Mouse (Mus musculus) c-Kit-positive CD71-negative TER-119-negative erythroid progenitor cells, embryonic 14.5 days (primary cell): ENCODE data around the gene Abl1.

Experiments used
- DNase-seq: peaks from one replicate; pipeline ENCODE4 v3.0.0-alpha.2; 2013; ENCODE audit warnings: low read depth

Abl1 gene

GRCm38 (mm10) chr2:31689045-31689444 is 869 bp downstream of the Abl1 start:
- peak; percentile 29 for DNase-seq

DNA sequence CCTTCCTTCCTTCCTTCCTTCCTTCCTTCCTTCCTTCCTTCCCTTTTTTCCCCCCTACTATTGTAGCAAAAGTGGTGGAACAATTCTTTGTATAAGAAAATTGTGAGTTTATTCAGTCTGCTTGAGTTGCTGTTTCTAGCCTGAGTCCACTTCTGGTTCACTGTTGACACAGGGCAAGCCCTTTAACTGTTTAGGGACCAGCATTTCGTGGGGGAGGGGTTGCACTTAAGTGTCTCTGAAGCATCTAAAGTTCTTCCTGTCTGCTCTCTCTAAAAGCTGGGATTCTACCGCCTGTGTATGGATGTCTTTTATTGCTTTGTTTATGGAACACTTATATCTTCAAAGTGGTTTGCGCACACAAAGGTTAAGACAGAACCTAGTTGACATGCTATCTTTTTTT is 1.9 kb downstream of the Abl1 start:
- no peak for DNase-seq

DNA sequence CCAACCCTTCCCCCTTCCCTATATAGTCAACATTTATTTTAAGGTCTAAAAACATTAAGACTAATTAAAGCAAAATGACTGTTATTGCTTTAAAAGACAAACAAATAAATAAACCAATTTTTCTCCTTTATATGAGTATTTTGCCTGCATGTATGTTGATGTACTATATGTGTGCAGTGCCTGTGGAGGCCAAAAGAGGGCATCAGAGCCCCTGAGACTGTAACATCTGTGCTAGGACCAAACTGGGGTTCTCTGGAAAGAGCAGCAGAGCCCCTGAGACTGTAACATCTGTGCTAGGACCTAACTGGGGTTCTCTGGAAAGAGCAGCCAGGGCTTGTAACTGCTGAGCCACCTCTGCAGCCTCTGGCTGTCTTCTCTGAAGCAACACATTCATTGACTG is 10.0 kb downstream of the Abl1 start:
- no peak for DNase-seq

- DNase-seq: no peak
Measured at GRCm38 (mm10) chr2:31700545-31701446, 12.6 kb downstream of the Abl1 start.

- DNase-seq: no peak
Measured at GRCm38 (mm10) chr2:31703226-31703625, 15.1 kb downstream of the Abl1 start.

GRCm38 (mm10) chr2:31705914-31706313 is 17.7 kb downstream of the Abl1 start:
- no peak for DNase-seq

- DNase-seq: no peak
Measured at GRCm38 (mm10) chr2:31706531-31706930, 18.4 kb downstream of the Abl1 start.

- DNase-seq: no peak
Measured at GRCm38 (mm10) chr2:31712716-31713115, 24.5 kb downstream of the Abl1 start.

GRCm38 (mm10) chr2:31713813-31714212 is 25.6 kb downstream of the Abl1 start:
- DNase-seq: no peak

GRCm38 (mm10) chr2:31714780-31715179 is 26.6 kb downstream of the Abl1 start:
- no peak for DNase-seq

GRCm38 (mm10) chr2:31715985-31716384 is 27.8 kb downstream of the Abl1 start:
- no peak for DNase-seq

DNA sequence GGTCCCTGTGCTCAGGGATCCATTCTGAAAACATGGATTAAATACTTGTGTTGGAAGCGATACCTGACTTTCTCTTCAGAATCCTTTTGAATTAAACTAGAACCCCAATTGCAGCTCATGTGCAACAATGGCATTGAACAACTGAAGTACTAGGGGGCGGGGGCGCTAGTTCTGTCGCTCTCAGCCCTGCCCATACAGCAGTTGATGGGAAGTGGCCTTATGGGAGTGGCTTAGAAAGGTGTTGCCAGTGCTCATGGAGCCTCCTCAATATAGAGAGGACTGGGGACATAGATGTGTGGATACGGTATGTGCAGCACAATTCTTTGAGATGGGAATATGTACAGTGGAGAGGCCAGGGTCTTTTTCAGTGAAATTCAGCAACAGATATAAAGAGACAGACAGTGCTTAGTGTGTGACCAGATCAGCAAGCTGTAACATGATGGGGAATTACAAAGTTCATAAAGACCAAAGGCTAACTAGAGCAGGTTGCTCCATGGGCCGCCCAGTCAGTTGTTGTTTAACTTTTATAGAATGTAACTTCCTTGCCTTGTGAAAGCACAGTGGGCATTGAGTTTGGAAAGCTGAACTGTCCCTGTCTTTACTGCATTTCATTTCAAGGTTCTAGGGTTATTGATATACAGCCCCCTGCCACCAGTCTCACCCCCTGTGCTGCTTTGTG is 31.2 kb downstream of the Abl1 start:
- DNase-seq: no peak

DNA sequence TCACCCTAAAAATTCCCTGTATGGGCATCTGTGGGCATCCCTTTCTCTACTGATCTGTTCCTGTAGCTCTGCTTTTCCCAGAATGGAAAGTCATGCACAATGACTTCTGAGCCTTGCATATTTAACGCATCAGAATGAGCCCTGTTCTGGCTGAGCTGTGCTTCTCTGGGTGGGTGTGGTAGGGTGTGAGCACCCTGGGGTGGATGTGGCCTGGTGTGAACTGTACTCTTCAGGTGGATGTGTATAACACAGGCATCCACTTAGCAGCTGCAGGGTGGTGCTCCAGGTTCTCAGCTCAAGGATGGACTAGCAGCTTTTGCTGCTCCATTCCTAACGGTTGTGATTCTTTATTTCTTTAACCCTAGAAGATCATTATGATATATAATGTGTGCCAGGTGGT is 31.8 kb downstream of the Abl1 start:
- no peak for DNase-seq

DNA sequence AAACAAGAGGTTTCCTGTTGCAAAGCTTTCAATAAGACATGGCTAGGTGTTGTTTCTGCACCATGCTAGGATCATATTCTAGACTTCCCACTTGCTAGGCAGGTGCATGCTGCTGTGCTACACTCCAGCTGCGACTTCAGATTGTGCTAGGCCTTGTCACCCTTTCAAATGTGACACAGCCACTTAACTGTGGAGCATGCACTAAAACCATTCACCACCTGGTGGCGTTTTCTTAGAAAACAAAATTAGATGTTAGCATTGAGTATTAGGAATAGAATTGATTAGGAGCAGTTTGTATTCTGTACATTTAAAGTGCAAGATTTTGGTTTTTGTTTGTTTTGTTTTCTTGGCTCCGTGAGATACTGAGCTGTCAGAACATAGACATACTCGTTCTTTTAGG is 32.6 kb downstream of the Abl1 start:
- no peak for DNase-seq

GRCm38 (mm10) chr2:31724730-31725490 is 36.7 kb downstream of the Abl1 start:
- no peak for DNase-seq

- DNase-seq: no peak
Measured at GRCm38 (mm10) chr2:31727576-31728277, 39.6 kb downstream of the Abl1 start.

DNA sequence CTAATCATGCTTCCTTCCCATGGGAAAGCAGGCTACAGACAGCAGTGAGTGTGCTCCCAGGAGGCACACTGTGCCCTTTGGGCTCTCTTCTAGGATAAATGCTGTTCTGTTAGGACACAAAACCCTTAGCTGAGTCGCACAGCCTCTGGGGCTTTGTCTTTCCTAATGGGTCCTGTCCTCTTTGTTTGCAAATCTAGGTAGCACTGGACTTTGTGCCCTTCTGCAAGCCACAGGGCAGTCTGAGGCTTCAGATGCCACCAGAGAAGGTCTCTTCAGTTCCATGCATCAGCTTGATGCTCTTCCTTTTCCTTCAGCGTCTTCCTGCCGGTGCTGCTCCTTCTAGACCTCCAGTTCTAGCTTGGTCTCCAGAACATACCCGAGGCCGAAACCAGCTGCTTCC is 42.5 kb downstream of the Abl1 start:
- DNase-seq: no peak

- no peak for DNase-seq
Measured at GRCm38 (mm10) chr2:31732497-31732896, 44.3 kb downstream of the Abl1 start.

DNA sequence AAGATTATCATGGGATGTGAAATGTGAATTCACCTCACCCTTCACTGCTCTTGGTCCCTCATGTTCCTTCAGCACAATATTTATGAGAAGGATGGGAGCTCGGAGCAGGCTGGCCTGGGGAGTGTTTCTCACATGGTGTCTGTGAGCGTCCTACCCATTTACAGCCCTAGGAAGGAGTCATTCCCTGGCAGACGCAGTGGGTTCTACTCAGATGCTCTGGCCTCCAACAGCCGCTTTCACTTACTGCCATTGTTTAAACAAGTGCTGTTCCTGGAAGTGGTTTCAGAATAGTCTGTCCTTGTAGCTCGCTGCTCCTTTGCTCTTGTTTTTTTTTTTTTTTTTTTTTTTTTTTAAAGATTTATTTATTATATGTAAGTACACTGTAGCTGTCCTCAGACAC is 45.4 kb downstream of the Abl1 start:
- no peak for DNase-seq

GRCm38 (mm10) chr2:31739041-31739440 is 50.9 kb downstream of the Abl1 start:
- no peak for DNase-seq

DNA sequence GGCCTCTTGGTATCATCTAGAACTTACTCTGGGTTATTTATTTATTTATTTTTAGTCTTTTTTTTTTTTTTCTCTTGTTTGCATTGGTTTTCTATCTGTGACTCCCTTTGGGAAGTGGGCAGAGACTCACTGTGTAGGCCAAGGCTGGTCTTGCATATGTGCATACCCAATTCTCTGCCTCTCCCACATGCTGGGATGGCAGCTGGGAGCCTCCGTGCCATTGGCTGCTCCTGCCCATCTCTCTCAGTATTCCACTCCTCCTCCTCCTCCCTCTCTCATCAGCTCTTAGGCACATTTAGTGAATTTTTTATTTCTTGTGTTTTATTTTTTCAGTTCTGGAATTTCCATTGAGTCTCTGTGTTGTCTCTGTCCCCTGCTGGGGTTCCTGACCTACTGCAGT is 53.6 kb downstream of the Abl1 start:
- DNase-seq: no peak

GRCm38 (mm10) chr2:31742134-31742533 is 54.0 kb downstream of the Abl1 start:
- no peak for DNase-seq
